Mouse (Mus musculus): ENCODE measurements around the gene Hap1.

- no peak for TF ChIP-seq CTCF (IDR thresholded peaks at IDR 0.05 in 2 of 3, conservative IDR thresholded peaks at IDR 0.05 in 1 of 3; ENCODE audit: control insufficient read depth in 1 of 3, insufficient read depth in 1 of 3, low read depth in 2 of 3, low read length in 3 of 3, poor library complexity in 1 of 3, severe bottlenecking in 1 of 3)
- peak; percentile 20; the same call in 1 of the 2 replicates for TF ChIP-seq MAX (IDR thresholded peaks at IDR 0.05; ENCODE audit: low read length)
- no peak for TF ChIP-seq MAZ (IDR thresholded peaks at IDR 0.05; ENCODE audit: low read depth, low read length)
Observed at GRCm38 (mm10) chr11:100318529-100319451, 37.1 kb downstream of the Hap1 start.
